Mouse (Mus musculus) adrenal gland, postnatal 25 days (tissue): Measurements from ENCODE around the gene Crhr2. TPM values are rescaled to one million over a fixed set of nuclear protein-coding genes. Genes with fewer than 3 reads are reported as not detected.

ENCODE experiments used
- DNase-seq: peaks from one replicate; pipeline ENCODE4 v3.0.0; 2021; ENCODE audit warnings: mixed read lengths
- total RNA-seq: library from RNA; stranded (reverse); gene quantifications from 2 replicates; pipeline ENCODE4 v1.2.3, GENCODE M21; 2021

The Crhr2 gene
- total RNA-seq, 1 experiment from 2014 or later, result not detected

DNA sequence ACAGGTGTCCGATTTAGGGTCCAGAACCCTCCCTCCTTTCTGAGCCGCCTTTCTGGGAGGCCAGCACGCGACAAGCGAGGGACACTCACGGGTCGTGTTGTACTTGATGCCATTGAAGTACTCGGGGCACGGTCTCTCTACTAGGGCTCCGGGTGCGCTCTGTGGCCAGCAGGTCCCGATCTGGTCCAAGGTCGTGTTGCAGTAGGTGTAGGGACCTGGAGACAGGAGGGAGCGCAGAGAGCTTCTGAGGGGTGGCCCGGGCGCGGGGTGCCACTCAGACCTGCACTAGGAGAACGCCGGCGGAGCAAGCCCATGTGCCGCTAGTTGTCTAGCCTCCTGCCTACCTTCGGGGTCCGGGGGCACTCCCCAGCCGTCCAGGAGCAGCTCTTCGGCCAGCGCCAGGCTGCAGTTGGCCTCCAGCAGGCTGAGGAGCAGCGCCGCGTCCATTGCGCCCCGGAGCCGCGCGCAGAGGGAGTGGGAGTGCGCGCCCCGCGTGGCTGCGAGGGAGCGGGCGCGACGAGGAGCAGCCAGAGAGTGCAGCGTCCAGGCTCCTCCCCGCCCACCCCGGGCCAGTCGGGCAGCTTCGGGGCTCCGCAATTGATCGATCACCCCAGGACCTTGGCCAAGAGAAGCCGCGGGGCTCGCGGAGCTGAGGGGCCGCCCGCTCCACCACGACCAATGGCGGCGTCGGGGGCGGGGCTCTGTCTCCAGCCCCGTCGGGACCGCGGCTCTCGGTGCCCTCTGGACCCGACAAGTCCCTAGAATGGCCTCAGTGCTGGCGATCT, 15.3 kb downstream of the Crhr2 start:
- DNase-seq, result peak; percentile 31

DNA sequence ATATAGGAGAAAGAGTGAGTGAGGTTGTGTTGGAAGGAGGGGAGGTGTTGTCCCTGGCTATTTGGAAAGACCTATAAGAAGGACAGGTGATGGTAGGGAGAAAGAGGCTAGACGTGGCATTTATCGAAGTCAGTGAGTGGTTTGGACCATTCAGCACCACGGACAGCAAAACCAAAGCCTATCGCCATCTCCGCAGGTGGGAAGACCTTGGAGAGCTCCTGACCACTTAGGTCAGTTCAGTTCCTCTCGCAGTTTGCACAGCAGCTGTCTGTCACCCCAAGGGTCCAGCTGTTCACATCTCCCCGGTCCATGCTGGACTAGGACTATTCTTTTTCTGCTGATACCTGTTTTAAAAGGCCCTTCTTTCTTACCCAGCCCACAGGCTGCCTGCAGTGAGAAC, 24.5 kb downstream of the Crhr2 start:
- DNase-seq, result peak; percentile 29

DNA sequence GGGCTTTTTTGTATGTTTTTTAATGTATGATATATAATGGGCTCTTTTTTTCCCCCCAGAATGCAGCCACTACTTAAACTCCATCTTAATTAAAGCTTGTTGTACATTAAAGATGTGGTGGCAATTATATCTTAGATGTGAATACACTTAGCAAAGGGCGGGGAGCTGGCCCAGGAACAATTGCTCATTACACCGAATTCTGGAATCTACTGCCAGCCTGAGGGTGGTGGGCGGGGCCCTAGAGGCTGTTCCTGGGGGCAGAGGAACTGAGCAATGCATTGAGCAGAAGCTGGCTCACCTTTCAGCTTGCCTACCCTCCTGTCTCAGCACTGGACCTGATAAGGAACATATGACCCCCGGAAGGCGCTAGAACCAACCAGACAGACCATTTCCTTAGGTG, 34.2 kb downstream of the Crhr2 start:
- DNase-seq, result no peak

DNA sequence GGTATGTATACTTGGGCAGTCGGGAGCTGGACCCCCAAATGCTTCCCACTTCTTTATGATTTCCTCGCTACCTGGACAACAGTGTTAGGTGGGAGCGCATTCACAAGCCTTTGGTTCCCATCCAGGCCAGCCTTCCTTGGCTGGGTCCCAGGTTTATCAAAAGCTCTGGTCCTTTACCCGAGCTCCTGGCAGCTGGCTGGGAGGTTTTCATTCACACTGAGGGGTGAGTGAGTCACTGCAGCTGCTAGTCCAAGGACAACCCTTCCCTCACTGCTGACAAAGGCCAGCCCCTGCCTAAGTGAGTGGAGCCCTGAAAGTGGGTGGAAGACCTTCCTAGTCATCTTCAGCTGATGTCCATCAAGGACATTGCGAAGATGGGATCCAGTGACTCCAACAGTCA, 34.8 kb downstream of the Crhr2 start:
- DNase-seq, result peak; percentile 64

DNA sequence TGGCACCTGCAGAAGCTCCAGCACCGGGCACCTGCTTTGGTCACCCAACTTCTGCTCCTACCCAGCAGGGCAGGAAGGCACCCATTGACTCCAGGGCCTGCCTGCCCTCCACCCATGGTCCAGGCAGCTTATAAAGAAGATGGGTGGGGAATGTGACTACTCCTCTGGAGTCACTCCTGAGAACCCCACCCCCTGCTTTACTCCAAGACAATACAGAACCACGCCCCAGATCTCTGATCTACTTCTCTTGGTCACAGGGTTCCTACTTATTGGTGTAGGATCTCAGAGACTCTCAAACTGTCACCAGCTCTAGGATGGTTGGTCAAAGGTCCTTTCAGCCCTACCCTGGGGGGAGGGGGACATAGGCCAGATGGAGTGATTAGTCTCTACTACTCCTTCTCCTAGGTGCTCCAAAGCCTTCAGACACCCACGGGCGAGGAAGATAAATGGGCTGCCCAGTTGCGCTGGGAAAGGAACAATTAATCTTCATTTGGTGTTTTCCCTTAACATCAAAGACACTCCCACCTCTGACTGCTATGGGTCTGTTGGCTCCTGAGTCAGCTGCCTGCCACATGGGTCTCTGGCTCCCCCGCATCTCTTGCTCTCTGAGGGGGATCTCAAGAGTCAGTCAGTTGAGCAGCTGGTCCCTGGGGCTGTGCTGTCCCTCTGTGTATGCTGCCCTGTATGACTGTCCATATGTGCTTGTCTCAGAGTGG, 39.2 kb downstream of the Crhr2 start:
- no peak for DNase-seq

DNA sequence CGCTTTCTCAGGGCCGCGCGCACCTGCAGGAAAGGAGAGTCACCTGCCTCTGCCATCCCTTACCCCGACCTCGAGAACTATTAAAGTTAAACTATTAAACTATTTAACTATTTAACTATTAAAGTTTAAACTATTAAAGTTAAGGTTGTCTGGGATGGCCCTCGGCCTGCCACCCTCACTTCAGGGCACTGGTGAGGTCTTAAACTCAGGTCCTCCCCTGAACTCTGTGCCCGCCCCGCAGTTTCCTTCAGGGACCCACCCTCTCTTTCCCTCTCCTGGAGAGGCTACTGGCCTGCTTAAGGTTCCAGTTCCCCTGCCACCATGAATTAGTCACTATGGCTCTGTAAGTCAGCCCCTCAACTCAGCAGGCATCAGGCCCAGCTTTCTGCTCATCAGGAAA, 41.4 kb downstream of the Crhr2 start:
- DNase-seq, result no peak

DNA sequence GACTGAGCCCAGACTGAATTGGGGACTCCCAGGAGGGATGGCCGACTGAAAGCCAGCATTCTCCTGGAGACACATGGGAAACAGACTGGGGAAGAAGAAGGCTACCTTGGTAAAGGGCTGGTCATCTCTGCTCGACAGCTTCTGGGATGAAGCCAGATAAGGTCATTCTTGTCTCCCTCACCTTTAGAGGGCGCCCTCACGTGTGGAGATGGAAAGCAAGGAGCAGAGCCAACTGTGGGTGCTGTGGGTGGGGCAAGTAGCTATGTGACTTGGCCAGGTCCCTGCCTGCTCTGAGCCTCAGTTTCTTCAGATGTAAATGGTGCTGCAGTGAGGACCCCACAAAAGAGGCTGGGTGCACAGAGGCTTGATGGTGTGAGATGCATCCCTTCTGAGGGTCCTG, 42.2 kb downstream of the Crhr2 start:
- no peak for DNase-seq

DNA sequence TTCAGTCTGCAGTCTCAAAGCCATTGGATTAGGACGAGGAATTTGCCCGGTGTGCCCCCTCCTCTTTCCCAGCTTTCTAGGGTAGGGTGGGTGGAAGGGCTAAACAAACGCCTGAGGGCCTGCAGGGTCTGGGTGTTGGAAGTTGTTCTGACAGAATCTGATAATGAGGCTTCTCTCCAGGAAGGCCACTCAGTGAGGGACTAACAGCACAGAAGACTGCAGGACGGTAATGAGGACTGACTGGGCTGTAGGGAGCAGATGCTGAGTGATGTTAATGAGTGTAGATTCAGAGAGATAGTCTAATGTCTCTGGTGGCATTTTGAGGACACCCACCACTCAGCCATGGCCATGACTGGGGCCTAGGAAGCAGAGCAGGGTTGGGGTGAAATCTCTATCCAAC, 45.5 kb downstream of the Crhr2 start:
- DNase-seq, result no peak

DNA sequence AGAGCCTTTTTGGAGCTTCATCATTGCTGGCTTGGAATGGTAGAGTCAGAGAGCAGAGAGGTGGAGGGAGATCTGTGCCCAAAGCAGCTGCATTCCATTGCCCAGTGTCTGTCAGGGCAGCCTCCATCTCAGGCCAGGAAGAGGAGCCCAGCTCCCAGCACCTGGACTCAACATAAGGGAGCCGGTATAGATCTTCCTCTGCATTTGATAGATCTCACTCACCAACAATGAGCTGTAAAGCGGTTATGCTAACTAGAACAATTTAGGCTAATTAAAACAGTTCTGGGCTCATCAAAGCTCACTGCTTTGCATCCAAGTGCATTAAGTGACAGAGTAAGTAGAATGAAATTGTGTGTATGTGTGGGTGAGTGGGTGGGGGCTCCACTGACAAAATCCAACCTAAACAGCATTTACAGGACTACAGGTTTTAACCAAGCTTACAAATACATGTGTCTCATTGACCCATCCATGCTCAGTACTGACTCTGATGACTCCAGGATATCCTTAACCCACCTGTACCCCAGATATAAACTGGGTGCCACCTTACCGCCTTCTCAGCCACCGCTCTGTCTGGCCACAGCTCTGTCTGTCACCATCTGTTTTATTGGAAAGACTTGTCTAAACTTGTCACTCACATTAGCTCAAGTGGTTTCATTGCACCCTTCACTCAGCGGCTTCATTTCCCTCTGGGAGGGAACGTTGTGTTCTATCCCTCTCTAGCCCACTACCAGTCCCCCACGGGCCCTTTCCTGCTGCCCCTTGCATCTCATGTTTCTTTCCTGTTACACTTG, 50.4 kb downstream of the Crhr2 start:
- DNase-seq, result no peak

DNA sequence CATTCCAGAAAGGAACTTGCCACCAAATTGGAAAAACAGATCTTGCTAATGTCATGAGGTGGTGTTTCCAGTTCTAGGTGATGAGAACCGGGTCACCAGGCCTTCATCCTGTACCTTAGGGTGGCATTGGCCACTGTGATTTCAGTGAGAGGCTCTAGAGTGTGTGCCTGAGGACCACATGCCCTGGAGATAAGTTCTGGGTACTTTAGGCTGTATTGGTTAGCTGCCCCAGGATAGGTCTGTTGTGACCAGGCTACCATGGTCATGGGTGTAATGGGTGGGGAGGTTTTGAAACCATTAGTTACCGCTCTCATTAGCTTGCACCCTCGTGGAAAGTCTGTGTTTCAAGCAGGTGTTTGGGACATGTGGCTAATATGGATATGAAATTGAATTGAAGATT, 51.4 kb downstream of the Crhr2 start:
- DNase-seq, result no peak

DNA sequence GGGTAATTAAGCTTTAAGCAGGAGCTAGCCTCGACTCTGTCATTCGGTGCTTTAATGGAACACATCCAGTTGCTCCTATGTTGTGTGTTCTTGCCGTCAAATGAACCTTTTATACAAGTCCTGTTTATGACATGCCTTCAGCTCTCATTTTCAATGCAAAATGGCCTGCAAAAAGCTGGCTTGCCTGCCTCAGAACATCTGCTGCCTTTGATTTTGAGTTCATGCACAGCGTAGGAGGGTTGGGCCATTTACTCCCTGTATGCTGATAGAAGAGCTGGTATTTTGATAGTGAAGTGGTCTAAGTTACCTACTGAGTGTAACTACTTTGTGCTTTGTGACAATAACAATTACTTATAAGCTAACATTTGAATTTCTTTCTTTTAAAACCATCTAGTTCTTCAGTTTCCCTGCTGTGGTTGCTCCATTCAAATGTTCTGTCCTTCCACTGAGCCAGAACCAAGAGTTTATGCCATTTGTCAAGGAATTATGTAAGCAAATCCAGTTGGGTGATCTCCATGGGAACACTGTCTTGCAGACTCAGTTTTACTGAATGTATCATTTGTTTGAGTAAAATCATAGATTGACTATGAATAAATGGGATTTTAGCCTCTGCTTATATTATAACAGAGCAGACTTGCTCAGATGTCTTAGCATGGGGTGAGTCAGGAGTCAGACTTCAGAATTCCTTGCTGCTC, 56.1 kb downstream of the Crhr2 start:
- DNase-seq, result no peak

DNA sequence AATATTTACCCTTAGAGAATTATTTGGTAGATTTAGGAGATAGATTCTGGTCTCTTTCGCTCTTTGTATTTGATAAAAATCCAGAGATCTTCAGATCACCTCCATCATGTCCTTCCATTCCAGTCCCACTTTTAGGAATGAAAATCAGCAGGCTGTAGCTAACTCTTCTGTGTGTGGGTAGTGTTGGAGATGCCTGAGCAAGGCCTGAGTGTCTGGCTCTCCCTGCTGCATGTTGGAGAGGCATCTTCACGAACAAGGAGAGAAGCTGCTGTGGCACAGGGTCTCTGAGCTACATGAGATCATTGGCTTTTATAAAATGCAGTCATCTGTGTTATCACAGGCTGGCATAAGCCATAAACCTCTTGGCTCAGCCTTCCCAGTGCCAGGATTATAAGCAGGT, 66.9 kb downstream of the Crhr2 start:
- DNase-seq, result no peak

DNA sequence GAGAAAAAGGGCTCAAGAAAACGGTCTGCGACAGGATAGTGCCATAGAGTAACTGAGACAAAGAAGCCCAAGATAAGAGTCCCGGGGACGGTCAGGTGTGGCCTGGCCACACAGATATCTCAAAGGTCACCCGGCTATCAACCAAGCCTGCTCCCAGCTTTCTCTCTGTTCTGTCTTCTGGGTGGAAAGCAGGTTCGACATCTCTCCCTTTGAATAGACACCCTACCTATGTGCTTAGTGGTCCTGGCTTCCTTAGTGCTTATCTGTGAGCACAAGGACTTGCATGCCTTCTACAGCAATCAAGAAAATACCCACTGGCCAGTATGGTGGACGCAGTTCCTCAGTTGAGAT, 68.4 kb downstream of the Crhr2 start:
- DNase-seq, result no peak

DNA sequence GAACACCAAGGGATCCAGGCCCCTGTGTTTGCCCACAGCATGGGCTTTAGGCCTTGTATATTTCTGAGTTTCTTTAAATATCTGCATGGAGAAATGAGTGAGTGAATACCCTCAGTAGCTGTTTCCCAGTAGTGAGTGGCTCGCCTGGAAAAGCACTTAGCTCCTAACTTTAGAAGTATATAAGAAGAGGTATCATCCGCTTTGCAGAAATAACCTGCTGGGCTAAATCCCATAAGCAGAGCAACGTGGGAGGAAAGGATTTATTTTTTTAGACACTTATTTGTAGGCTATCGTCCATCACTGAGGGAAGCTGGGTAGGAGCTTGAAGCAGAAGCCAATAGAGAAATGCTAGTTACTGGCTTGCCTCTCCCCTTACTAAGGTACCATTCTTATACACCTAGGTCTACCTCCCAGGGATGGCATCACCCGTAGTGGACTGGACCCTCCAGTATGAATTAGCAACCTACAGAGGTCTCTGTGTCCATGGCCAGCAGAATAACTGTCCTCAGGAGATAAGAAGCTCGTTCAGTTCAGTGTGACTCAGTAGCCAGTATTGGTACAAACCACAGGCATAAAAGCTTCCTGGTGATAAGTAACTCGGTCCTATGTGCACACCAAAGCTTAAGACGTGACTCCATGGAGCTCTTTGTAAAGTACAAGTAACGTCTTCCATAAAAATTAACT, 68.9 kb downstream of the Crhr2 start:
- no peak for DNase-seq

DNA sequence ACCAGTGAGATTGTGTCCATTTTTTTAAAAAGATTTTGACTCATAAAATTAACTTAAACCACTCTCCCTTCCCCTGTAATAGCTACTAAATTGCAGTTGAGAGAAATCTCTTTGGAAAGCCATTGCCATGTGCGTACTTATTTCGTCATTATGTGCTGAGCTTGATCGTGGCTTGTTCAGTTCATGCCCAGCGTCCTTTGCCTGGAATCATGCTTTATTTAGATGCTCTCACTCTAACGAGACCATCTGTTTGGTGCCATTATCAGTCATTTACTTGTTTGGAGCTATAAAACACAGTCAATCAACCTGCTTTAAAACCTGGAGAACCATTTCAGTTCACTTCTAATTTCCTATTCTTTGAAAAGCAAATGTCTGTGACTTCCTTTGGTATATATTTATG, 70.6 kb downstream of the Crhr2 start:
- DNase-seq, result no peak

DNA sequence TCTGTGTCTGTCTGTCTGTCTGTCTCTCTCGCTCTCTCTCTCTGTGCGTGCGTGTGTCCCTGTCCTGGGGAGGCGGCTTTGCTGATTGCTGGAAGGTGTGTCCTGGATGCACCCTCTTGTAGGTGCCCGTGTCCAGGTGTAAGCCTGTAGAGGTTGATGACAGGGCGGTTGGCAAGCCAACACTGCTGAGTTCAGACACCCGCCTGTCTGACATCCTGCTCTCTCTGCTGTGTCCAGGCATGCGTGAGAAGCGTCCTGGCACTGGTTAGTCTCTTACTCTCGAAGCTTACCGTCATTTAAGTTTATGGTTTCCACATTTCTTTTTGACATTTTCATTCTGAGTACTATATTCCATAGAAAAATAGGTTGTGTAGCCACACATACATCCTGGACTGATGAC, 71.5 kb downstream of the Crhr2 start:
- no peak for DNase-seq

DNA sequence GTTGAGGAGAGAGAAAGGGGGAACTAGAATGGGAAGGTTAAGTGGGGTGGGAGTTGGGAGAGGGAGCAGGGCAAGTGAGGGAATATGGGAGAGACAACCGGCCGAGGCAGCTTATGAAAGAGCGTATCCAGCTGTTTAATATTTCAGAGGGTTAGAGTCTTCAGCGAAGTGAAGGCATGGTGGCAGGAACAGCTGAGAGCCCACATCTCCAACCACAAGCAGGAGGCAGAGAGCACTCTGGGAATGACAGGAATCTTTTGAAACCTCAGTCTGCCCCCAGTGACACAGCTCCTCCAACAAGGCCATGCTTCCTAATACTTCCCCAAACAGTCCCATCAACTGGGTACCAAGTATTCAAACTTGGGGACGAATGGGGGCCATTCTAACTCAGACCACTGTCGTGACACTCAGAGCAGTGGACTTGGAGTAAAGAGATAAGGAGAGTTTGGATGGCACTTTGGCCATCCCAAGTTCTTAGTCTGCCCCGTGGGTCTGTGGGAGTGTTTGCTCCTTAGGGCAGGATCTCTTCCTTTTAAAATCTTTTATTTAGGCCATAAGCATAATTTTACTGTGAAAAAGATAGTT, 72.5 kb downstream of the Crhr2 start:
- no peak for DNase-seq

DNA sequence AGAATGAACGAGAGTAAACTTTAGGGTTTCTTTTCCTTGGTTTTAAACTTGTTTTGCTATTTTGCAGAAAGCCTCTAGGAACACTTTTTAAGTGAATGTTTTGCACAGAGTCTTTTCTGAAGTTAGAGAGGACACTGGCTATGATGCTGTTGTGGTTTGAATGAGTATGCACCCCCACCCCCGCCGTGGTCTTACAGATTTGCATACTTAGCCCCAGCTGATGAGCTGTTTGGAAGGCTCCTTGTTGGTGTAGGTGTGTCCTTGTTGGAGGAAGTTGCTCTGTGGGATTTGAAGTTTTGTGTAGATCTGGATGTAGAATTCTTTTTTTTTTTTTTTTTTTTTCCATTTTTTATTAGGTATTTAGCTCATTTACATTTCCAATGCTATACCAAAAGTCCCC, 75.4 kb downstream of the Crhr2 start:
- DNase-seq, result no peak

DNA sequence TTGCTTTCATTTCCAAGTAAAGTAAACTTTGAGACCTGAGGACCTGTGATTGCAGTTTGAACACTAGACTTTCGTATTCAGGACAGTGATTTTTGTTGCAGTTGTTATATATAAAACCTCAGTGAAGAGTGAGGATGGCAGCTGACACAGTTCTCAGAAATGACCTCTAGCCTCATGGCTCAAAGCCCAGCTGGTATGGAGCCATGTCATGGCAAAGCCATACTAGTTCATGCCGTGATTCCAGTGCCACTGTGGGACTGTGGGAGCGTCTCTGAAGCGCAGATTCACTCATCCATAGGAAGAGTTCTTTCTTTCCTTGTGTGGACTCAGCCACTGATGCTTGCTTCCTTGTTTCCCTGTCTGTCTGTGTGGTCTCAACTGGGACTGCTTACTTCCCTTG, 78.3 kb downstream of the Crhr2 start:
- DNase-seq, result peak; percentile 5

DNA sequence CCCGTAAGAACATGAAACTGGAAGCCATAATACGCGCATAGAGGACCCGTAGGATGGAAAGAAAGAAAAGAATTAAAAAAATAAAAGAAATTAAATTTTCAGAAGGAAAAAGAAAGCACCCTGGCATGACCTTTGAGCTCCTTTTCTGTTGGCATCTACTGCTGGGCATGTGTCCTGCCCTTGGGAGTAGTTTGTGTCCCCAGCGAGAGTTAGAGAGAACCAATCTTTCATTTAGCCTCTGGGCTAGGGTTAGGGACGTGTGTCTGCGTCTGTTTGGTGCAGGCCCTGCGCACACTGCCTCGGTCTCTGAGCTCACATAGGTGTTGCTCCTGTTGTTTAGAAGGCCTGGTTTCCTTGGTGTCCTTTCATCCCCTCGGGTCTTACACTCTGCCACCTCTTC, 83.6 kb downstream of the Crhr2 start:
- DNase-seq, result no peak

DNA sequence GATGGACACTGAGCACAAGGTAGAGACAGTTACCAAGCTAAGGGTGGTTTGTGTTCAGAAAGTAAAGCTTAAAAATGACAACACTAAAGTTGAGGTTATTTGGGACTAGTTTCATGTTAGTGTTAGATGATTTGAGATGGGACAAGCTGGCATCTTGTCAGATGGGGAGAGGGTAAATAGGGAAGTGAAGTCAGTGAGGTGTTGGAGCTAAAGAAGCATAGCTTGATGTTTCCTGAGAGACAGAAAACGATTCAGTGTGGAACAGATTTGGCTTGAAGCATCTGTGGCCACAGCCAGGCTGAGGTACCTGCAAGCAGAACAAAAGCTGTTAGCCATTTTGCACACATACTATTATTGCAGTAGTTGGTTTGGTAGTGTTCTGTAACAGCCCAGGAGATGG, 87.5 kb downstream of the Crhr2 start:
- no peak for DNase-seq

DNA sequence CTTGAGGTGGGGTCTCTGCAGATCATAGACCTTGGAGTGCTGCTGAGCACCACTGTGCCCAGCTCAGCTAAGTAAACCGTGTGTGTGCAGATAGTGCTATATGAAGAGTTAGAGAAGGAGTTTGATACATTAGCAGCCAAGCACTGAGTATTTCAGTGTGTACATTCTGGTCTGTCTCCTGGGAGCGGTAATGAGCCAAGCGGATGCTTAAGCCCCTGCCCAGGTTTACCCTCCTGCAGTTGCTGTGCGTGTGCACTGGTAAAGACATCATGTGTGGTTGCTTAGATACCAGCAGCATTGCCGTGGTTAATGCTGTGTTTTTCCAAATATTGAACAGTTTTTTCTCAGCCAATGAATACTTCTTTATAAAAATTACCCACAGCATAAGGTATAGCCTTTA, 88.3 kb downstream of the Crhr2 start:
- DNase-seq, result no peak
